Mouse (Mus musculus): ENCODE measurements around the gene Grip1. TPM values are rescaled to one million over a fixed set of nuclear protein-coding genes. Genes with fewer than 3 reads are reported as not detected.

Gene Grip1
- polyA plus RNA-seq, 1 experiment from 2014 or later: 0.58 TPM

- 71% methylated on average over 7 of the region's 7 CpGs for WGBS (ENCODE audit: insufficient replicate concordance)
- H3K27ac ChIP-seq: no peak overlapping the region
- no peaks in the 10 kb centered on the region for H3K9me3 ChIP-seq (replicated peaks)
- no peak overlapping the region for H3K9ac ChIP-seq
- DNase-seq (no peak), ATAC-seq (ENCODE audit: low read depth) (no peak)
- H3K4me2 ChIP-seq: no peak overlapping the region
- no peaks in the 10 kb centered on the region for H3K27me3 ChIP-seq
- H3K4me3 ChIP-seq (replicated peaks): no peak overlapping the region
- H3K4me1 ChIP-seq (replicated peaks): peaks cover 20% of the 10 kb centered on the region
- peaks cover 15% of the 10 kb centered on the region; the same call in 1 of the 2 replicates for H3K36me3 ChIP-seq
Measured at GRCm38 (mm10) chr10:120114493-120114892, 660.9 kb downstream of the Grip1 start.

- no peak for ATAC-seq (ENCODE audit: low read depth)
- no peak overlapping the region for H3K4me3 ChIP-seq (replicated peaks)
- H3K4me2 ChIP-seq: no peak overlapping the region
- no peak for DNase-seq
- WGBS (ENCODE audit: insufficient replicate concordance): 79% methylated on average over 1 of the region's 1 CpGs
- no peak overlapping the region for H3K27ac ChIP-seq
- H3K27me3 ChIP-seq: no peaks in the 10 kb centered on the region
- no peak overlapping the region for H3K9ac ChIP-seq
- peaks cover 20% of the 10 kb centered on the region for H3K4me1 ChIP-seq (replicated peaks)
- peaks cover 8% of the 10 kb centered on the region; the same call in 1 of the 2 replicates for H3K36me3 ChIP-seq
- no peaks in the 10 kb centered on the region for H3K9me3 ChIP-seq (replicated peaks)
Measured at GRCm38 (mm10) chr10:120115249-120115648, 661.6 kb downstream of the Grip1 start.

- DNase-seq (no peak), ATAC-seq (ENCODE audit: low read depth) (no peak)
- no peaks in the 10 kb centered on the region for H3K36me3 ChIP-seq
- no peak overlapping the region for H3K9ac ChIP-seq
- H3K27me3 ChIP-seq: peaks cover 6% of the 10 kb centered on the region; the same call in 1 of the 2 replicates
- H3K4me3 ChIP-seq (replicated peaks): no peak overlapping the region
- H3K4me2 ChIP-seq: no peak overlapping the region
- no peaks in the 10 kb centered on the region for H3K9me3 ChIP-seq (replicated peaks)
- no peaks in the 10 kb centered on the region; the same call in 1 of the 2 replicates for H3K4me1 ChIP-seq (replicated peaks)
- 84% methylated on average over 3 of the region's 3 CpGs for WGBS (ENCODE audit: insufficient replicate concordance)
- H3K27ac ChIP-seq: no peak overlapping the region
Measured at GRCm38 (mm10) chr10:120123721-120124120, 670.1 kb downstream of the Grip1 start.

- ATAC-seq (ENCODE audit: low read depth): peak; percentile 60; the same call in 1 of the 2 replicates
- Histone ChIP-seq H3K9me3 (replicated peaks) (no peaks in the 10 kb centered on the region), H3K4me1 (replicated peaks) (no peaks in the 10 kb centered on the region; the same call in 1 of the 2 replicates), H3K27ac (no peak overlapping the region), H3K36me3 (no peaks in the 10 kb centered on the region), H3K4me3 (replicated peaks) (no peak overlapping the region), H3K4me2 (no peak overlapping the region), H3K9ac (no peak overlapping the region), H3K27me3 (peaks cover 11% of the 10 kb centered on the region; the same call in 1 of the 2 replicates)
- 36% methylated on average over 7 of the region's 7 CpGs for WGBS (ENCODE audit: insufficient replicate concordance)
- peak; percentile 57 for DNase-seq
Measured at GRCm38 (mm10) chr10:120124801-120125464, 671.3 kb downstream of the Grip1 start.

GRCm38 (mm10) chr10:120125465-120125857, 671.8 kb downstream of the Grip1 start:
- Histone ChIP-seq H3K36me3 (no peaks in the 10 kb centered on the region), H3K4me2 (no peak overlapping the region)
- 33% methylated on average over 10 of the region's 10 CpGs for WGBS (ENCODE audit: insufficient replicate concordance)

GRCm38 (mm10) chr10:120128601-120129277, 675.1 kb downstream of the Grip1 start:
- no peaks in the 10 kb centered on the region for H3K36me3 ChIP-seq
- DNase-seq: no peak
- H3K9ac ChIP-seq: no peak overlapping the region
- H3K9me3 ChIP-seq (replicated peaks): no peaks in the 10 kb centered on the region
- no peak overlapping the region for H3K27ac ChIP-seq
- H3K4me2 ChIP-seq: no peak overlapping the region
- peaks cover 11% of the 10 kb centered on the region; the same call in 1 of the 2 replicates for H3K27me3 ChIP-seq
- no peaks in the 10 kb centered on the region; the same call in 1 of the 2 replicates for H3K4me1 ChIP-seq (replicated peaks)
- ATAC-seq (ENCODE audit: low read depth): no peak
- H3K4me3 ChIP-seq (replicated peaks): no peak overlapping the region
- 27% methylated on average over 13 of the region's 13 CpGs for WGBS (ENCODE audit: insufficient replicate concordance)

More at GRCm38 (mm10) chr10:120125465-120125857, 671.8 kb downstream of the Grip1 start:
- Histone ChIP-seq H3K4me1 (replicated peaks) (no peaks in the 10 kb centered on the region; the same call in 1 of the 2 replicates), H3K9ac (no peak overlapping the region), H3K27me3 (peaks cover 11% of the 10 kb centered on the region; the same call in 1 of the 2 replicates), H3K4me3 (replicated peaks) (no peak overlapping the region), H3K27ac (no peak overlapping the region), H3K9me3 (replicated peaks) (no peaks in the 10 kb centered on the region)
- DNase-seq (no peak), ATAC-seq (ENCODE audit: low read depth) (no peak)

GRCm38 (mm10) chr10:120130621-120131020, 677.0 kb downstream of the Grip1 start:
- Histone ChIP-seq H3K9me3 (replicated peaks) (no peaks in the 10 kb centered on the region), H3K27me3 (peaks cover 11% of the 10 kb centered on the region; the same call in 1 of the 2 replicates), H3K27ac (no peak overlapping the region), H3K9ac (no peak overlapping the region), H3K4me1 (replicated peaks) (no peaks in the 10 kb centered on the region), H3K4me2 (no peak overlapping the region), H3K4me3 (replicated peaks) (no peak overlapping the region), H3K36me3 (no peaks in the 10 kb centered on the region)
- peak; percentile 17 for DNase-seq
- 55% methylated on average over 16 of the region's 16 CpGs for WGBS (ENCODE audit: insufficient replicate concordance)
- no peak for ATAC-seq (ENCODE audit: low read depth)

- WGBS (ENCODE audit: insufficient replicate concordance): 66% methylated on average over 11 of the region's 11 CpGs
Measured at GRCm38 (mm10) chr10:120133697-120134096, 680.1 kb downstream of the Grip1 start.

GRCm38 (mm10) chr10:120136020-120136562, 682.5 kb downstream of the Grip1 start:
- no peak overlapping the region for H3K4me3 ChIP-seq (replicated peaks)
- H3K27me3 ChIP-seq: no peaks in the 10 kb centered on the region
- no peaks in the 10 kb centered on the region for H3K4me1 ChIP-seq (replicated peaks)
- 53% methylated on average over 12 of the region's 12 CpGs for WGBS (ENCODE audit: insufficient replicate concordance)
- H3K27ac ChIP-seq: no peak overlapping the region
- no peak overlapping the region for H3K4me2 ChIP-seq
- no peaks in the 10 kb centered on the region for H3K9me3 ChIP-seq (replicated peaks)
- no peaks in the 10 kb centered on the region for H3K36me3 ChIP-seq
- ATAC-seq (ENCODE audit: low read depth): no peak
- no peak overlapping the region for H3K9ac ChIP-seq
- DNase-seq: no peak

More at GRCm38 (mm10) chr10:120133697-120134096, 680.1 kb downstream of the Grip1 start:
- Histone ChIP-seq H3K27ac (no peak overlapping the region), H3K4me1 (replicated peaks) (no peaks in the 10 kb centered on the region), H3K9me3 (replicated peaks) (no peaks in the 10 kb centered on the region), H3K4me2 (no peak overlapping the region), H3K9ac (no peak overlapping the region), H3K4me3 (replicated peaks) (no peak overlapping the region), H3K36me3 (no peaks in the 10 kb centered on the region), H3K27me3 (peaks cover 6% of the 10 kb centered on the region; the same call in 1 of the 2 replicates)
- DNase-seq: no peak
- ATAC-seq (ENCODE audit: low read depth): no peak
